Mouse (Mus musculus): ENCODE results near the gene Nrcam. TPM values are rescaled to one million over a fixed set of nuclear protein-coding genes. Genes with fewer than 3 reads are reported as not detected.

The Nrcam gene
- total RNA-seq, 2 experiments from 2014 or later, result 3.6 to 4.7 TPM

DNA sequence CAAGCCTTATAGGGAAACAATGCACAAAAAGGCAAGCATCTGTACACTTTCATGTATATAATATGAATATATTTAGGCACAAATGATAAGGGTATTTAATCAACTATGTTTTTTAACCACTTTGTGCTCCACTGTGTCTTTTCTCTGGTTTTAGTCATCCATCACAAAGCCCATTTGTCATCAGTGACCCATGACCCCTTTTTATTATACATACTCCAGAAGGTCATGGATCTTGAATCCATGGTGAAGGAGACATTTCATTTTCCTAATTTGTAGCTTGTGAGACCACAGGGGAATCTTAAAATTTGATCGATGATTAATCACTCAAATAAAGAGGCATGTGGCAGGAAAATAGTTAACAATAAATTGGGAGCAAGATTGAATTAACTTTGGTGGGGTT, 29.2 kb downstream of the Nrcam start:
- no peak for DNase-seq

DNA sequence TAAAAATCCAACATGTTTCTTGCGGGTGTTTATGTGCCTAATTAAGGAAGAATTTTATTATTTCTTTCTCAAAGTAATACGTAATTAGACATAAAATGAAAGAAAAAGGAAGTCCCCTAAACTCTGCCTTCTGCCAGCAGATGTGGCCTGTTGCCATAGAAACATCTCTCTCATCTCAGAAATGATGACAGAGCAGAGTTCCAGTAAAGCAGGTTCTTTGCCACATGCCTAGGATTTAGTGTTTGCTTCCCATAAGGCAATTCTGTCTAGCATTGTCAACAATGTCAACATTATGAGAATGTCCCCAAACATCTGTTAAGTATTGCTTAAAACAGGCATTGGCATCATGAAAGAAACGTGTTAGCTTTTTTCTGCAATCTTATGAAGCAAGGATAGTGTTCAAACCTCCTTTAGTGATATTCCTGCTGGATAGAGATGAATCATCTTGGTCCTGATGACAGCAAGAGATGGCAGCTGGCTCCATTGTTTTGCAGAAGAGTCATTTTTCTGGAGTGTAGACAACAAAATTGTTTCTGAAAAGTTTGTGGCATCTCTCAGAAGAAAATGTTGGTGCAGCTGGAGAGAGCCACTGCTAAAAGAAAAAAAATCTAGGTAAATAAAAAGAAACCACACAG, 42.5 kb downstream of the Nrcam start:
- DNase-seq, result no peak

DNA sequence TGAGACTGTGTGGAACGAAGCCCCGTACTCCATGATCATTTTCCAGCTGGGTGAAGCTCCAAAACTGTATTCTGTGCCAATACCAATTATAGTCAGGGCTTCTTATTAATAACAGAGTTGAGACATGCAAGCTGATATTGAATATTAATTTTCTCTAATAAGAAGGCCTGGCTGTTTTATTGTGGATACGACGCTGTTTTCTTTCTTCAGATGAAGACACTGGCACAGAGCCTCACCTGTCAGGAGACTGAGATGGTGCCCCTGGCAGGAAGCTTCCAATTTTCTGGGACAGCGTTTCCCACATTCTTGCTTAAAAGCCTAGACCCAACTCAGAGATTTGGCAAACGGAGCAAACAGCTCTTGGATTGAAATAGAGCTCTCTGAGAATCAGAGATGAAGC, 47.3 kb downstream of the Nrcam start:
- DNase-seq, result no peak

DNA sequence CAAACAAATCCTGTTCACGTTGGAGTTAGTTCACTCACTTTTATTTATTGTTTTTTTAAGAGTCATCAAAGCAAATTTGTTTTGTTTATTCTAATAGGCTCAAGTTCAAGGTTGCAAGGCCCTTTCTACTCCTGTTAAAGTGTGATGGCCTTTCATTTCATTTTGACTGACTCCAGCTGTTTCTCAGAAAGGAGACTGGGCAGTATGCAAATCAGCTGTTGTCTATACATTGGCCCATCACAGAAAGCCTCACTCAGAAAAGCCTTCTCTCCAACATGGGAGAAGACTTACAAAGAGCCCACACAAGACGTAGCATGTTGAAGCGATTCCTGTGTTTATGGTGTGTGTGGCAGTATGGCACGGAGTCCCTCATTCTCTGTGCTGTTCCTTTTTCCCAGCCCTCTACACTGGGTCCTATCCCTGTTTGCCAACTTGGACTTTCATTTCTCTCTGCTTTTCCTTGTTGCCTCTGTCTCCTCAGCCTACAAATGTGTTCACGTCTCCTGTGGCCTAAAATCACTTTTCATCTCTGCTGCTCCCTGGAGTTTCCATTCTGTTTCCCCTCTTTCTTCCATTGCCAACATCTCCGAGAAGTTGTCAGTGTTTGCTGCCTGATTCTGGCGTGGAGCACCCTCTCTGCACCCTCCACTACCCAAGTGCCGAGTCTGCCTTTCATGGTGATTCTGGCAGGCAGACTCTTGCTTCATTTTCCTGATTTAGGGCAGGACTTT, 49.9 kb downstream of the Nrcam start:
- DNase-seq, result no peak

DNA sequence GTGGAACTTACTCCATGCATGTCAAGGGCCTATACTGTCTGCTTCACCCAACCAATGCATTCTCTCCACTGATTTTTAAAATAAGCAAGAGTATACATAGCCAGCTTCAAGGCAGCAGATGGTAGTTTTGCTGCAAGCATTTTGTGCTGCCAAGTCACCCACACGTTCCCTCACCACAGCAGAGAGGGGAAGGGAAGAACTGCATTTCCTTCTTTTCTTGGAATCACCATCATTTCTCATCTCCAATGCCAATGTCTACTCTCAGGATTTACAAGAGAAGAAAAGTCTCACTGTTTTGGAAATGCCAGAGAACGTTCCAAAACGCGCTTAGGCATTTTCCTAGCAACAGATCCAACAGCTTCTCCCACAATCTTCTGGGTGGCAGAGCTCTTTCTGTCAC, 52.1 kb downstream of the Nrcam start:
- no peak for DNase-seq

DNA sequence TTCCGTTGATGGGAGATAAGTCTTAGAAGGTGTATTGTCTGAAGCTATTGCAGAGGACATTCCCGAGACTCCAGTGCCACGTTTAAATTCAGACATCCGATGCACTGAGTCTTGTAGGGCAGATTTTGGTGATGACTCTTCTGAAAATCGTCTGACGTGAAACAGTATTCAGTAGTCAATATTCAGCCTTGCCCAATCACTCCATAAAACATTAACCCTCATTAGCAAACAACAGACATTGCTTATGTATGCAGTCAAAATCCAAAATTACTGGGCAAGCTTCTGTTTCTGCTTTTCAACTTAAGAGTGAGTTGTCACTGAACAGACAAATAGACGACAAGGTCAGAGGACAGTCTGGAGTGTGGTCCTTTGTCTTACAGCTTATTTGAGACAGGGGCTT, 57.7 kb downstream of the Nrcam start:
- DNase-seq, result no peak

DNA sequence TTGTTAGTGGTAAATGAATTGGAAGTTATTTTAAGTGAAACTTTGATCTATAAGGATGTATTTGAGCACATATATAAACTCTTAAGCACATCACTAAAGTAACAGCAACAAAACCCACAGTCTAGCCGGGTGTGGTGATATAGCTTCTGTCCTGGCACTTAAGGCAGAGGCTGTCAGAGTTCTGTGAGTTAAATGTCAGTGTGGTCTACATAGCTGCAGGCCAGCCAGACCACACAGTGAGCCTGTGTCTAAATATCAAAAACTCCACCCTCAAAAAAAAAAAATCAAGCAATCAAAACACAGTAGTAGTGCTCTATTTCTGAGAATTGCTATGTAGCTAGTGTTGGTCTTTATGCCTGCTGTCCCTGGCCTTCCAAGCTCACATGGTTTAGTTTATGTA, 59.5 kb downstream of the Nrcam start:
- DNase-seq, result no peak

DNA sequence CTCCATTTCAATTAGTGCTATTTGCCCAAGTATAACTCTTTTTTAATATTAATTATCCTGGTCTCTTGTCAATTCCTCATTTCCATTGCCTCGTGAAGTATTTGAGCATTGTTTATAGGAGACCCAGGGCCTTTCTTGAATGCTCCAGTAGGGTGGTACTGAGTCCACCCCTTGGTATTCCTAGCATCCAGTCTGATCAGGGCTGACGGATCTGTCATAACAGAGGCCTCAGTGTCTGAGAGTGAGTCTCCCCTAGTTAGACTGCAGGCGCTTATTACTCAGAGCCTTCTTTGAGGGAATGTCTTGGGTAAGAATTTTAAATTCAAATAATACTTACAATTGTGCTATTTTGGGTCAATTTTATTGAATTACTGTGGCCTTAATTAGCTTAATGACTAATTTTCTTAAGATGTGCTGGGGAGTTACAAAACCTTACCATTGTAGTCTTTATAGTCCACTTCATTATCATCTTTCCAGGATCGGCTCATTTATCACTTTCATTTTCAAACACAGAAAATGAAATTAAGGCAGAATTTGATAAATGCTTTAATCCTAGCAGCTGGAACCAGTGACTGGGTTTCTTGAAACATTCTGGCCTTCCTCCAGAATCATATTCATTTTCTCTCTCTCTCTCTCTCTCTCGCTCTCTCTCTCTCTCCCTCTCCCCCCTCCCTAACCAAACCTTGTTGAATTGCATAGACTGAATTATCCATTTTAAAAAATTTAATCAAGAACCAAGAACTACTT, 61.9 kb downstream of the Nrcam start:
- no peak for DNase-seq

DNA sequence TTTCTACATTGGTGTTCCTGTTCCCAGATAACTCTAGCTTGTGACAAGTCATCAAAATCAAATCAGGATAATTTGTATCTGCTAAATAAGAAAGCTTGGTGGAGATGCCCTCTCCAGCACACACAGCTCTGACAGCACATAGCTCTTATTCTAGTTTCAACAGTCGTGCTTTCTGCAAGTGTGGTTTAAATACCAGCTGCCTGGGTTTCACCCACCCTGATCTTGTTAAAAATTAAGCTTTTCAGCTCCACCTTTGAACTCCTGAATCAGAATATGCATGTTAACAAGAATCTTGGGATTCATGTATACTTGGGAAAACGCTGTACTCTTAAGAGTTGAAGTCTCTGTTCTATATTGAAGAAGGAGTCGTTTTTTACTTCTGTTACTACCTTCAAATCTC, 66.2 kb downstream of the Nrcam start:
- DNase-seq, result no peak

DNA sequence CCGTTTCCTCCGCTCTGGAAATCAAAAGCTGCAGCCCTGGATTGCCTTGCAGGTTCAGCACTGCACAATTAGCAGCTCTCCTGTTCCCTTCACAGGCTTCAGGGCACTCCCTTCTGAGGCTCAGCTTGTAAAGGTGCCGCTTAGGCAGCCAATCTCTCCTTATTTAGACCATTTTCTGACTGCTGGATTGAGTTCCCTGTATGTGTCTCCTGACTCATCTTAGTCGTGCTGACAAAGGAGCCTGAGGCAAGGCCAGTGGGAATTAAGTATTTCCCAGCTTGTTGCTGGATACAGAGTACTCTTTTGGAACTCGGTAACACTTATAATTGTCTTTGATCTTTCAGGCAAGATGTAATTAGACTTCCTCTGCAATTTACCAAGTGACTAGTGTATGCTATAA, 69.1 kb downstream of the Nrcam start:
- DNase-seq, result no peak

DNA sequence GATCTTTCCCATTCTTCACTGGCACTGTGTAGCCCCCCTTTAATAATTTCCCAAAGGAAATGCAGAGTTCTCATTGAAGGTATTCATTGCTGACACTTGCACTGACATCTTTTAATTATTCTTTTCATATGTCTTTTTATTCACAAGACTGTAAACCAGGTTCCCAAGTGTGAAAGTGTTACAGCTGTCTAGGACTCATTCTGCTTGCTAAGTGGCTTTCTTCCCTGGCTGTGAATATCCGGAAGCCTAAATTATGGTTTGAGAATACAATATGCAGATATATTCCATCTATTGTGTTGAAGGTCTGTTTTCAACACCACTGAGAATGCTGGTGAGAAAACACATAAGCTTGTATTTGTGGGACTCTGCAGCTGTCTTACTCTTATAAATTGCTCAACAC, 73.4 kb downstream of the Nrcam start:
- DNase-seq, result no peak

DNA sequence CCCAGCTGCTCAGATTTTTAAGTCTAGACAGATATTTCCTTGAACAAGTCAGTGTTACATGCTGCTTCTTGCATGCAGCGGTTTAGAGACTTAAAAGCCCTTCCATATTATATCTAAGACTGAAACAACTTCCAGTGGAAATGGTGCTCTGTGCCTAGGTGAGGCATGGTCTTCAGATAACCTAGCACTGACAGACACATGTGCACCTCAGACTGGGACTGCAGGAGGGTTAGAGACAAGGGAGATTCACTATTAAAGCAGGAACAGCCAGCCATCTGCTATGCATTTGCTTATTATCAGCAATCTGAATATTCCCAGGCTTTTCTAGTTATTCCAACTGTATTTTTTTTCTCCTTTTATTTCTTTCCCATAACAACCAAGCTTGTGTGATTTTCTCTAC, 74.6 kb downstream of the Nrcam start:
- DNase-seq, result no peak

DNA sequence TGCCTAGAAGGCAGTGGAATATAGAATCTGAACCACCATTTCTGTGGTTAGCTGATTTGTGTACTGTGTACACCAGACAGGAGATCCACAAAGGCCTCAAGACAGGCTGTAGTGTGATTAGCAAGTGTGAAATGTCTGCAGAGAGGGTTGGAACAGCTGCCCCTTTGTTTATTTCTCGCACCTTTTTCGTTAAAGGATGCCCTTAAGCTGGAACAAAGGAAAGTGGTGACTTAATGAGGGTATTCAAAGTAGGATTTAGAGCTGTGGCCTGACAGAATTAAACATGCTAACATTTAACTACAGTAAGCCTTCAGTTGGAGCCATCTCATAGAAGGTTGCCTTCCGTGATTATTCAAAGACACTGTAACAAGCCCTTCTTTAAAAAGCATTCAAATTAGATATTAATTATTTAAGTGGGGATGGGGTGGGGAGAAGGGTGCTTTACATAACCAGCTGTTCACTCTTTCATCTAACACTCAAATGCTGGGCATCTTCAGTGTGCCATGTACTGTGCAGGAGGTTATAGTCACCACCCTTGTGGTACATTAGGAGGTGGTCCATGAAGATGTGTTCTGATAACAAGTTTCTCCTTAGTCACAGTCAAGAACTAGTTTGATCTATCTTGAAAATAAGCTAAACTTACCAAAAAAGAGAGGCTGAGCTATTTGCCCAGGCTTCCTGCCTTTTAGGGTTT, 75.2 kb downstream of the Nrcam start:
- no peak for DNase-seq

DNA sequence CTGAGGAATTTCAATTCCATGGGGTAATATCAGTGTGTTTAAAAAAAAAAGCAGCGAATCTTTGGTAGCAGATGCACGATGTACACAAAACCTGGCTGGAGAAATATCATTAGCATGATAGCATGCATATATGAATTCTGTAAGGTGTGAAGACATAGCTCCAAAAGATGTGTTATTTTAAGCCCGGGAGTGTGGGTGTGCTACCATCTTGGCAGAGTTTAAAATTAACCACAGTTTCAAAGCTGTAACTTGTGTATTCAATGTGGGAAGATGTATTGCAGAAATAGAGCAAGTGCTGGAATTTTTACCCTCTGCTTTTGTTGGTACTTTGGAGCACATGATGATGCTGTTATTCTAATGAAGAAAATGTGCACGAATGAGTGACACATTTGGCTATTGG, 81.1 kb downstream of the Nrcam start:
- no peak for DNase-seq

DNA sequence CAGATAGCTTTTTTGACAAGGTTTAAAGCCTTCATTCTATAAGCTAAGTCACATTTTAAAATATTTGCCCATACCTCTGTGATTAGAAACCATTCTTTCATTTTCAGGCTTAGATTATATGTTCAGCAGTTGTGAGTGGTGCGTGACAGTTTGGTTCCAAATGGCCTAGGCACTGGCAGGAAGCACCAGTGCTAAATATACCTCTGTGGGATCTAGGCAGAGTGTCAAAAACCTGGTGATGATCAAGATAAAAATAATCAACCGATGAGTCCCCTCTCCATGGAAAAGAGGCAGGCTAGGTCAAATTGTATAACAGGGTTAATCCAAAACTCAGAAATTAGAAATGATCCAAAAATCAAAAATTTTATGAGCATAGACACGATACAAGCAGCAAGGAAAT, 82.3 kb downstream of the Nrcam start:
- no peak for DNase-seq

DNA sequence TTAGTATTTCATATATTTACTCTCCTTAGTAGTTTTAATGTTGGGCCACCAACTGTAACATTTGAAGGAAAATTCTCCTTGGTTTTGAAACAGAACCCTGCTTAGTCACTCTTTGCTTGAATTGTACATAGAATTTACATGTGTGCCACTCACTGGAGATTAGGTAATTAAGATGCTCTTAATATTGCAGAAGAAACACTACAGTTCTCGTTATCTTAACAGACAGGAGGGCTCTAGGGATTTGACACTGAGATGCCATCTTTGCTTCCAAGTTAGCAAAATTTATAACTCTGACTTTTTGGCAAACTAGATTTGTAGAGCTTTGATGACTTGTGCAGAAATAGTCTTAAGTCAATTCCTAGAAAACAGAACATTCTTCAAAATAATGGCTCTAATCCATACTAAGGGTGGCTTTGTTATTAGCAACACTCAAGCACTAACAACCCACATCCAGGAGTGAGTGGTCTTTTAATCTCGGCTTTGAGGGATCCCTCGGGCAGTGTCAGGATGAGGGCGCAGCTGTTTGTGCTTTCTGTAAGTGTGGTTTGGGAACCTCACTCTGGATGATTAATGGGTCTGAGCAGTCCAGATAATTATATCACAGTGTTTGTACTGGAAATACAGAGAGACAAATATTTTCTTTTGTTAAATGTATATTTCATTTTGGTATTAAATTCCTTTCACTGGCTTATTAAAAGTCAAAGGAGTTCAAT, 93.6 kb downstream of the Nrcam start:
- DNase-seq, result no peak

DNA sequence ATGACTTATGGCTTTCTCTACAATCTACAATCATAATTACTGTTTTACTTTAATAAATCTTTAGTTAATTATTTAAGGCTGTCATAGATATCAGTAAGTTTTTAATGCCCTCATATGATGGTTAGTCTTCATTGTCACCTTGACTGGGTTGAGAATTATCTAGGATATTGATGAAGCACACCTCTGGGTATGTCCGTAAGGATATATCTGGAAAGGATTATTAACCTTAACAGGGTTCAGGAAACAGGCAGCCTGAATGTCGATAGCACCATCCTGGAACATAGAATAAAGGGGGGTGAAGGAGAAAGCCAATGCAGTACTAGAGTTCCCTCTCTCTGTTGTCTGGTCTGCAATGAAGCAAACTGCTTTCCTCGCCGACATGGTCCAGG, 94.2 kb downstream of the Nrcam start:
- no peak for DNase-seq

DNA sequence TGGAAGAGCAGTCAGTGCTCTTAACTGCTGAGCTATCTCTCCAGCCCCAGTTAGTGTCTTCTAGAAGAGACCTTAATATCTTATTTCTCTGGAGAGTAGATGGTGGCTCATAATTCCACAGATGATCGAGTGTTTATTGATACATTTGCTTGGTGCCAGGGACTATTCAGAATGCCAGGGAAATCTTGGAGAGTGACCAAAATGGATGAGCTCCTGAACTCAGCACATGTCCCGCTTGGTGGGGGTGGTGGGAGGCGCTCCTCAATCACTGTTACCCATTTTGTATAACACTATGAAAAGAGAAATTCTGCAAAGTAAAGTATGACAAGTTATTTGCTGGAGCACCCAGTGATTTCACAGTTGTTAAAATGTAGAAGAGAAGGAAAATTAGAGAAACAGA, 95.3 kb downstream of the Nrcam start:
- no peak for DNase-seq

DNA sequence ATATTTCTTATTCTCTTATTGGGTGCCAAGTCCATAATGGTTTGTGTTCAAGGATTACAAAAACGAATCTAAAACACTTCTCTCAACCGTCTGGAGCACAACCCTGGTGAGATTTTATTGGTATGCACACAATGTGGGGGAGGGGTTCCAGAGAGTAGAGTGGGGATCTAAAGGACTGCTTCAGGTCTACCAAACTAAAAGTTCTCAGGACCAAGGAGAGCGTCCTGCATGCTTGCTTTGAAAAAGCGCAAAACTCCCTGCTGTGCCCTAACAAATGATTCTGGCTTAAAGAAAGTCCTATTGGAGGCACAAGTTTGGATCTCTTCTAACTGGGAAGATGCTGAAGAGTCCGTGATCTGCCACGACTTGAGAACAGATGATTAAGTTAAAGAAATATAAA, 96.4 kb downstream of the Nrcam start:
- no peak for DNase-seq

DNA sequence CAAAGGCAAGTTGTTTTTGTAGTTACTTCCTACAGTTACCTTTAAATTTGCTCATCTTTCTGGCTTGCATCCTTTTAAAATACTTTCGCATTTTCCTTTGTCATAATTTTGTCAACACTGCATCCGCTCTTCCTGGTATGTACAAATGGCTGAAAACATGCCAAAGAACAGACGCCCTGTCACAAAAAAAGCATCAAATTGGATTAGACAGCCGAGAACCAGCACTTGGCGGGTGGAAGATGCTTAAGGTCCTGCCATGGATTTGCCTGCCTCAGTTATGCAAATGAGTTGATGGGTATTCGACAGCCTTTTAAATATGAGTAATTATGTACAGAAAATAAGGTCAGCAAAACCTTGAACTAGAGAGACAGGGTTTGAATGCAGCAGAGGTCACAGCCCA, 101.7 kb downstream of the Nrcam start:
- no peak for DNase-seq

DNA sequence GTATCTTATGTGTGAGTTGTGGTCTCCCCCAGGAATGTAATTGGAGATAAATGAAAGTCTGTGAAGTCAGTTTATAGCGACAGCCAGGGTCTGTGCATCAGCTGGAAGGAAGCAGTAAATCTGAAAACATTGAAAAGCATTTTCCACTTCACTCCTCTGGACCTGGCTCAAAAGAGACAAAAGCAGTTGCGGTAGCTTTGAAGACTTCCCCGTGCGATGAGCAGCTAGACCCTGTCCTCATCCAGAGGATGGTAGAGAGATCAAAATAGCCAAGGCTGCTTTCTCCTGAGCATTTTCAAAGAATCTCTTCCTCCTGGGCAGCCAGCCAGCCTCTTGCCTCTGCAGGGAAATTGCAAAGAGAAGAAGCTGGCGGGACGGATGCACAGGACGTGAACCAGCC, 102.3 kb downstream of the Nrcam start:
- no peak for DNase-seq

DNA sequence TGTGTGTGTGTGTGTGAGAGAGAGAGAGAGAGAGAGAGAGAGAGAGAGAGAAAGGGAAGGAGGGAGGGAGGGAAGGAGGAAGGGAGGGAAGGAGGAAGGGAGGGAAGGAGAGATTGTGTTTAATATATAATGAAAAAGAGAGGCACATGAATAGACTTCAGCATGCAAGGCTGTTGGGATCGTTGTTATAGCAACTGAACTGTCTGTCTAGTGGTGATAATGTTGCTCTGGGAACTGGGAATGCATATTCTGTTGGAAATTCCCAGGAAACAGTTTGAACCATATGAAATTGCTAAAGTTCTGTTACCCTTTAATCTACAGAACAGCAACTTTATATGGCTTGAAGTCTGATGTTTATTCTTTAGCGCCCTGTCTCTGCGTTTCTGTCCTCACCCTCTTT, 104.0 kb downstream of the Nrcam start:
- DNase-seq, result no peak
